Mouse (Mus musculus) lung, postnatal 10 days (tissue): Measurements from ENCODE around the gene Zfp638.
A peak's percentile ranks its signal among the peaks of the same experiment; 100 is the strongest.

Experiments
- DNase-seq: peaks from one replicate; pipeline ENCODE4 v3.0.0; 2021

The Zfp638 gene

GRCm38 (mm10) chr6:83890281-83891015 is 23.5 kb downstream of the Zfp638 start:
- DNase-seq: no peak

- no peak for DNase-seq
These were observed 24.3 kb downstream of the Zfp638 start for GRCm38 (mm10) chr6:83891251-83891650.

GRCm38 (mm10) chr6:83891687-83892086 is 24.8 kb downstream of the Zfp638 start:
- DNase-seq: no peak

GRCm38 (mm10) chr6:83893086-83893485 is 26.2 kb downstream of the Zfp638 start:
- DNase-seq: no peak

- DNase-seq: no peak
These were observed 26.7 kb downstream of the Zfp638 start for GRCm38 (mm10) chr6:83893584-83893983.

- DNase-seq: no peak
These were observed 32.2 kb downstream of the Zfp638 start for GRCm38 (mm10) chr6:83899142-83899541.

GRCm38 (mm10) chr6:83905276-83905675 is 38.4 kb downstream of the Zfp638 start:
- DNase-seq: no peak

GRCm38 (mm10) chr6:83906659-83907058 is 39.8 kb downstream of the Zfp638 start:
- DNase-seq: no peak

- DNase-seq: no peak
These were observed 41.5 kb downstream of the Zfp638 start for GRCm38 (mm10) chr6:83908386-83908785.

- peak; percentile 8 for DNase-seq
These were observed 46.8 kb downstream of the Zfp638 start for GRCm38 (mm10) chr6:83913710-83914109.

- DNase-seq: peak; percentile 99
These were observed 47.3 kb downstream of the Zfp638 start for GRCm38 (mm10) chr6:83914183-83914719.

- no peak for DNase-seq
These were observed 47.9 kb downstream of the Zfp638 start for GRCm38 (mm10) chr6:83914720-83915271.

- peak; percentile 54 for DNase-seq
These were observed 60.5 kb downstream of the Zfp638 start for GRCm38 (mm10) chr6:83927418-83927817.

- peak; percentile 9 for DNase-seq
These were observed 61.3 kb downstream of the Zfp638 start for GRCm38 (mm10) chr6:83928225-83928624.

- DNase-seq: no peak
These were observed 72.6 kb downstream of the Zfp638 start for GRCm38 (mm10) chr6:83939492-83939891.

GRCm38 (mm10) chr6:83942806-83943205 is 75.9 kb downstream of the Zfp638 start:
- DNase-seq: no peak

GRCm38 (mm10) chr6:83953603-83954002 is 86.7 kb downstream of the Zfp638 start:
- DNase-seq: no peak

GRCm38 (mm10) chr6:83987642-83988041 is 120.7 kb downstream of the Zfp638 start:
- no peak for DNase-seq

- DNase-seq: no peak
These were observed 135.8 kb downstream of the Zfp638 start for GRCm38 (mm10) chr6:84002716-84003115.

- no peak for DNase-seq
These were observed 137.4 kb downstream of the Zfp638 start for GRCm38 (mm10) chr6:84004295-84004694.

- peak; percentile 38 for DNase-seq
These were observed 141.7 kb downstream of the Zfp638 start, which contains the start of gene Dysf for GRCm38 (mm10) chr6:84008363-84009171. Dysf (plus strand) TSS chr6:84008590.

GRCm38 (mm10) chr6:84009172-84009872 is 142.4 kb downstream of the Zfp638 start:
- no peak for DNase-seq

GRCm38 (mm10) chr6:84009915-84010302 is 143.0 kb downstream of the Zfp638 start:
- no peak for DNase-seq
